Mouse (Mus musculus) brown adipose tissue, adult 24 weeks (tissue): ENCODE measurements around the gene Gm13693. TPM values are rescaled to one million over a fixed set of nuclear protein-coding genes. Genes with fewer than 3 reads are reported as not detected.
"Not testable (repeated sequence)": the region's sequence is repeated elsewhere in the genome, so short reads cannot be mapped to it uniquely, and the experiment has no call there.

Experiments used
- H3K27ac ChIP-seq: fragments of 200-500 bp; replicated peaks from 2 replicates; pipeline ENCODE4 v1.5.1; 2012; ENCODE audit warnings: low read depth, mild to moderate bottlenecking, low read length
- H3K4me1 ChIP-seq: fragments of 200-500 bp; 2 replicates; pipeline ENCODE4 v1.6.1; 2012; ENCODE audit warnings: low read length, mixed read lengths; ENCODE audit not compliant: control insufficient read depth, insufficient read depth, insufficient read length
- H3K4me3 ChIP-seq: fragments of 200-500 bp; 2 replicates; pipeline ENCODE4 v1.5.1; 2012; ENCODE audit warnings: low read depth, mild to moderate bottlenecking, low read length, moderate library complexity; ENCODE audit not compliant: insufficient read depth
- polyA plus RNA-seq: library from polyadenylated mRNA; stranded (reverse); fragments of >200 nt; gene quantifications from 2 replicates; pipeline ENCODE4 v1.2.4, GENCODE M21; 2012; ENCODE audit not compliant: missing spikeins, insufficient read depth, insufficient read length

The Gm13693 gene
- polyA plus RNA-seq, result not detected in 2 replicates

- H3K27ac ChIP-seq, H3K4me1 ChIP-seq, H3K4me3 ChIP-seq: not testable (repeated sequence)
Observed at GRCm38 (mm10) chr2:83961203-83961602, at the start of gene Gm13693. Gene Gm13693, plus strand, starts transcription at chr2:83961503.

DNA sequence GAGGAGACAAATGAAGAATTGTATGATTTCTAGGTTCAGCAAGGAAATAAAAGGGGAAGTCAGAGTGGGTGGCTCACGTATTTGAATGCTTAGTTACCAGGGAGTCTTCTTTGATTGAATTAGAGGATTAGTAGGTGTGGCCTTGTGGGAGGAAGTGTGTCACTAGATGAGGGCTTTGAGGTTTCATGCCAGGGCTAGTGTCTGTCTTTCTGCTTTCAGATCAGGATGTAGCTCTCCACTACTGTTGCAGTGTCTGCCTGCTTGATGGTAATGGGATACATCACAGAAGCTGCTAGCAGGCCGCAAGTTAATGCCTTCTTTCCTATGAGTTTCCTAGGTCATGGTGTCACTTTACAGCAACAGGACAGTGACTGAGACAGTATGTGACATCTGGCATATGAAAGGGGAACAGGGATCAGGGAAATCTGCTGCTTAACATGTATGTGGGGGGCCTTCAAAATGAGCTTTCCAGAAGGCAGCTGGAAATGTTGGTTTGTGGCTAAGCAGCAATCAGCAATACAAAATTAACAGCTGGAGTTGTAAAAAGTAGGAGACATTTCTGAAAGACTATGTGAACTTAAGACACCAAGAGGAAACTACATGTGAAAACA is 31.7 kb upstream of the Gm13693 start:
- no peaks in the 10 kb centered on the region for H3K4me1 ChIP-seq
- no peak overlapping the region for H3K27ac ChIP-seq
- H3K4me3 ChIP-seq, result no peak overlapping the region

DNA sequence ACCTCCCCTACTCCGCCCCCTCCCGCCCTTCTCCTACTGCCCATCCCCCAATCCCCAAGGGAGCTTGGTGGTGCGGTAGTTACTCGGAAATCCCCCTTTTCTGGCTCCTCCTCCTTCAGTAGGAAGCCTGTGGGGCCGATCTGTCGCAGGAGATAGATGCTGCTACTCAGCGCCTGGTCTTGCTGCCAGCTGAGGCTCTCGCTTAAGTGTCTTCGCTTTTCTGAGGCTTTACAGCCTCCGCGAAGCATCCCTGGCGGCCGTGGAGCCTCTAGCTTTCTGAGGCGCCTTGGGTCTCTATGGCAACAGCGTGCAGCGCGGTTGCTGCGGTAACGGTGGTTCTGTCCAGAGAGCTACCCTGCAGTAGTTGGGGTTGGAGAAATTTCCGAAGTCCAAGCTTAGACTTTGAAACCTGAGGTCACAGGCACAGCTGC is 20.4 kb upstream of the Gm13693 start, which contains the start of gene Zswim2:
Gene Zswim2, minus strand, starts transcription at position 298 of the 431 bp plus-strand sequence.
- Histone ChIP-seq H3K4me3 (no peak within 1 kb of the TSS), H3K27ac (no peak within 1 kb of the TSS), H3K4me1 (no peaks in the 10 kb centered on the region; the same call in 1 of the 2 replicates)

DNA sequence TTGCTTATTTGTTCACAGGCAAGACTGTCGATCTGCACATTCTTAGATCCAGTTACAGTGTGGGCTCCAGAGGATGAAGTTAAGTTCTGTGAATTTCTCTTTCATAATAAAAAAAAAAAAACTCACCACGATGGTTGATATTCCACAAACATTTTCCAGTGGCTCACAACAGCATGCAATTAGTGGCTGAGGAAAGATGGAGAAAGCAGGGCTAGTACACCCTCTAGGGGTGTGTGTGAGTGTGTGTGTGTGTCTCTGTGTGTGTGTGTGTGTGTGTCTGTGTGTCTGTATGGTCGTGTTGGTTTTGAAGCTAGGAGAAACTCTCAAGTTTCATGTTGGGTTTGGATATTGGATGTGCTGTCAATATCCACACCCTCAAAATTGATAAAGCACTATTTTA is 19.9 kb upstream of the Gm13693 start:
- Histone ChIP-seq H3K27ac (no peak overlapping the region), H3K4me3 (no peak overlapping the region), H3K4me1 (no peaks in the 10 kb centered on the region; the same call in 1 of the 2 replicates)

GRCm38 (mm10) chr2:83941792-83942191 is 19.5 kb upstream of the Gm13693 start:
- no peak overlapping the region for H3K4me3 ChIP-seq
- no peaks in the 10 kb centered on the region; the same call in 1 of the 2 replicates for H3K4me1 ChIP-seq
- no peak overlapping the region for H3K27ac ChIP-seq

- H3K27ac ChIP-seq, H3K4me1 ChIP-seq, H3K4me3 ChIP-seq: not testable (repeated sequence)
Observed at GRCm38 (mm10) chr2:83955393-83955792, 5.9 kb upstream of the Gm13693 start, which contains the start of gene Gm13698. Gene Gm13698, plus strand, starts transcription at chr2:83955693.

DNA sequence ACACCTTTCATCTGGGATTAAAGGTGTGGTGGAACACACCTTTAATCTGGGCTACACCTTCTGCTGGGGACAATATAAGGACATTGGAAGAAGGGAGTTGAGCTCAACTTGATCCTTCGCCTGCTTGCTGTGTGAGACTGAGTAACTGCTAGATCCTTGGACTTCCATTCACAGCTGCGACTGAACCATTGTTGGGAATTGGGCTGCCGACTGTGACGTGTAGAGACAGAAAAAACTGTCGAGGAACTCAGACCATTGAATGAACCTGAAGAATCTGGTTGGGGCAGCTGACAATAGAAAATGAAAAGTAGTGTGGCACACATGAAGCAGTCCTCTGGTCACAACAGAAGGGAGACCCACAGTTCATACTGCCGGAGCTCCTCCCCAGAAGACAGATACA is 5.7 kb downstream of the Gm13693 start, which contains the start of gene Gm13695:
Gene Gm13695, plus strand, starts transcription at position 301 of the 400 bp plus-strand sequence.
- not testable (repeated sequence) for H3K27ac ChIP-seq, H3K4me1 ChIP-seq, H3K4me3 ChIP-seq

DNA sequence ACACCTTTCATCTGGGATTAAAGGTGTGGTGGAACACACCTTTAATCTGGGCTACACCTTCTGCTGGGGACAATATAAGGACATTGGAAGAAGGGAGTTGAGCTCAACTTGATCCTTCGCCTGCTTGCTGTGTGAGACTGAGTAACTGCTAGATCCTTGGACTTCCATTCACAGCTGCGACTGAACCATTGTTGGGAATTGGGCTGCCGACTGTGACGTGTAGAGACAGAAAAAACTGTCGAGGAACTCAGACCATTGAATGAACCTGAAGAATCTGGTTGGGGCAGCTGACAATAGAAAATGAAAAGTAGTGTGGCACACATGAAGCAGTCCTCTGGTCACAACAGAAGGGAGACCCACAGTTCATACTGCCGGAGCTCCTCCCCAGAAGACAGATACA is 11.5 kb downstream of the Gm13693 start, which contains the start of gene Gm13696:
Gene Gm13696, plus strand, starts transcription at position 301 of the 400 bp plus-strand sequence.
- not testable (repeated sequence) for H3K4me3 ChIP-seq, H3K27ac ChIP-seq, H3K4me1 ChIP-seq

- not testable (repeated sequence) for H3K27ac ChIP-seq, H3K4me1 ChIP-seq, H3K4me3 ChIP-seq
Observed at GRCm38 (mm10) chr2:83978633-83979032, 17.3 kb downstream of the Gm13693 start, which contains the start of gene Gm13694. Gene Gm13694, plus strand, starts transcription at chr2:83978933.

- not testable (repeated sequence) for H3K4me1 ChIP-seq, H3K27ac ChIP-seq, H3K4me3 ChIP-seq
Observed at GRCm38 (mm10) chr2:83984443-83984842, 23.1 kb downstream of the Gm13693 start, which contains the start of gene Gm13697. Gene Gm13697, plus strand, starts transcription at chr2:83984743.

DNA sequence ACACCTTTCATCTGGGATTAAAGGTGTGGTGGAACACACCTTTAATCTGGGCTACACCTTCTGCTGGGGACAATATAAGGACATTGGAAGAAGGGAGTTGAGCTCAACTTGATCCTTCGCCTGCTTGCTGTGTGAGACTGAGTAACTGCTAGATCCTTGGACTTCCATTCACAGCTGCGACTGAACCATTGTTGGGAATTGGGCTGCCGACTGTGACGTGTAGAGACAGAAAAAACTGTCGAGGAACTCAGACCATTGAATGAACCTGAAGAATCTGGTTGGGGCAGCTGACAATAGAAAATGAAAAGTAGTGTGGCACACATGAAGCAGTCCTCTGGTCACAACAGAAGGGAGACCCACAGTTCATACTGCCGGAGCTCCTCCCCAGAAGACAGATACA is 28.9 kb downstream of the Gm13693 start, which contains the start of gene Gm13691:
Gene Gm13691, plus strand, starts transcription at position 301 of the 400 bp plus-strand sequence.
- not testable (repeated sequence) for H3K27ac ChIP-seq, H3K4me1 ChIP-seq, H3K4me3 ChIP-seq

GRCm38 (mm10) chr2:83993639-83994255 is 32.4 kb downstream of the Gm13693 start:
- H3K4me1 ChIP-seq, H3K27ac ChIP-seq, H3K4me3 ChIP-seq: not testable (repeated sequence)

- not testable (repeated sequence) for H3K4me3 ChIP-seq, H3K27ac ChIP-seq
Observed at GRCm38 (mm10) chr2:83994526-83994925, 33.2 kb downstream of the Gm13693 start.

DNA sequence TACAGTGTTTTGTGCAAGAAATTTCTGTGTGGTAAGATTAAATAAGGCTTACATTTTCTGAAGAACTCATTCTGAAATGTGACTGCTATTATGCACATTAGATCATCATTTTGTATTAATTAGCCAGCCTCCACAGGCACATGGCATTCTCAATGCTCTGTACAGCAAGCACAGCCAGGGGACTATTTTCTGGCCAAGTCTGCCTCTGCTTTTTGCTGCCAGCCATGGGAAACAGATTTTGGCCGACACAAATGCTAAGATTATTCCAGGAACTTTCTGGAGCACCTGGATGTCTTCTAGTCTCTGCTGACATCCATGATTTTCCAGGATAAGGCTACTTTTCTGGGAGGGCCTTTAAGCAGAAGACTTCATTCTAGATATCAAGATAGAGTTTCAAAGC is 47.6 kb downstream of the Gm13693 start:
- Histone ChIP-seq H3K4me1 (peaks cover 2% of the 10 kb centered on the region), H3K4me3 (no peak overlapping the region), H3K27ac (no peak overlapping the region)

More at GRCm38 (mm10) chr2:83994526-83994925, 33.2 kb downstream of the Gm13693 start:
- H3K4me1 ChIP-seq, result not testable (repeated sequence)

GRCm38 (mm10) chr2:84009818-84010217 is 48.5 kb downstream of the Gm13693 start:
- Histone ChIP-seq H3K27ac (no peak overlapping the region), H3K4me3 (no peak overlapping the region)

More at GRCm38 (mm10) chr2:84009818-84010217, 48.5 kb downstream of the Gm13693 start:
- H3K4me1 ChIP-seq, result peaks cover 2% of the 10 kb centered on the region
